Mouse (Mus musculus) liver, adult 2 months (tissue): ENCODE results near the gene Sept12. TPM values are rescaled to one million over a fixed set of nuclear protein-coding genes. Genes with fewer than 3 reads are reported as not detected.
A peak's percentile ranks its signal among the peaks of the same experiment; 100 is the strongest.

Experiments
- DNase-seq: peaks from one replicate; pipeline ENCODE4 v3.0.0-alpha.2; 2011; ENCODE audit warnings: low read depth, low spot score; ENCODE audit errors: extremely low read depth
- H3K27ac ChIP-seq: fragments of 200-500 bp; replicated peaks from 2 replicates; pipeline ENCODE4 v1.5.1; 2012; ENCODE audit warnings: low read depth, mild to moderate bottlenecking, control low read depth, inconsistent platforms, low read length; ENCODE audit not compliant: insufficient read depth
- H3K27me3 ChIP-seq: fragments of 200-500 bp; 2 replicates; pipeline ENCODE4 v1.6.1; 2012; ENCODE audit warnings: mild to moderate bottlenecking, moderate library complexity, low read length, inconsistent platforms; ENCODE audit not compliant: control insufficient read depth, insufficient read depth
- H3K36me3 ChIP-seq: fragments of 200-500 bp; 2 replicates; pipeline ENCODE4 v1.6.1; 2012; ENCODE audit warnings: low read length, inconsistent platforms; ENCODE audit not compliant: control insufficient read depth, insufficient read depth
- H3K4me1 ChIP-seq: fragments of 200-500 bp; 2 replicates; pipeline ENCODE4 v1.6.1; 2011; ENCODE audit warnings: low read length; ENCODE audit not compliant: control insufficient read depth, insufficient read depth
- H3K4me3 ChIP-seq: fragments of 200-500 bp; 2 replicates; pipeline ENCODE4 v1.5.1; 2011; ENCODE audit warnings: low read depth, mild to moderate bottlenecking, control low read depth, low read length, moderate library complexity; ENCODE audit not compliant: insufficient read depth
- H3K79me2 ChIP-seq: fragments of 200-500 bp; 2 replicates; pipeline ENCODE4 v1.6.1; 2012; ENCODE audit warnings: inconsistent platforms, mild to moderate bottlenecking, low read length, moderate library complexity; ENCODE audit not compliant: control insufficient read depth, insufficient read depth
- H3K9ac ChIP-seq: fragments of 200-500 bp; 2 replicates; pipeline ENCODE4 v1.6.1; 2012; ENCODE audit warnings: low read depth, mild to moderate bottlenecking, control low read depth, inconsistent platforms, low read length
- CTCF ChIP-seq: fragments of 200-500 bp; IDR thresholded peaks from 2 replicates; pipeline ENCODE4 v1.5.1; 2011; ENCODE audit warnings: low read depth, low read length, control low read depth
- POLR2A ChIP-seq: fragments of 200-500 bp; IDR thresholded peaks from 2 replicates; pipeline ENCODE4 v1.6.1; 2011; ENCODE audit warnings: low read length, control low read depth; ENCODE audit not compliant: insufficient read depth; ENCODE audit errors: extremely low read depth
- WGBS: fragments of 180-500 bp; shearing (Covaris S2); methylation state at CpG from one replicate; pipeline ENCODE4 v1.1.7; 2018; 5-methylcytosine and 5-hydroxymethylcytosine counted together
- polyA plus RNA-seq: library from polyadenylated mRNA; depleted of rRNA; stranded (reverse); fragments of >200 nt; gene quantifications from 2 replicates; pipeline ENCODE4 v1.2.3, GENCODE M21; 2012
- total RNA-seq: library from RNA; depleted of rRNA; stranded (reverse); fragments of >200 nt; gene quantifications from 2 replicates; pipeline ENCODE4 v1.2.3, GENCODE M21; 2014

Sept12 gene
- total and polyA plus RNA-seq, 2 experiments = not detected

DNA sequence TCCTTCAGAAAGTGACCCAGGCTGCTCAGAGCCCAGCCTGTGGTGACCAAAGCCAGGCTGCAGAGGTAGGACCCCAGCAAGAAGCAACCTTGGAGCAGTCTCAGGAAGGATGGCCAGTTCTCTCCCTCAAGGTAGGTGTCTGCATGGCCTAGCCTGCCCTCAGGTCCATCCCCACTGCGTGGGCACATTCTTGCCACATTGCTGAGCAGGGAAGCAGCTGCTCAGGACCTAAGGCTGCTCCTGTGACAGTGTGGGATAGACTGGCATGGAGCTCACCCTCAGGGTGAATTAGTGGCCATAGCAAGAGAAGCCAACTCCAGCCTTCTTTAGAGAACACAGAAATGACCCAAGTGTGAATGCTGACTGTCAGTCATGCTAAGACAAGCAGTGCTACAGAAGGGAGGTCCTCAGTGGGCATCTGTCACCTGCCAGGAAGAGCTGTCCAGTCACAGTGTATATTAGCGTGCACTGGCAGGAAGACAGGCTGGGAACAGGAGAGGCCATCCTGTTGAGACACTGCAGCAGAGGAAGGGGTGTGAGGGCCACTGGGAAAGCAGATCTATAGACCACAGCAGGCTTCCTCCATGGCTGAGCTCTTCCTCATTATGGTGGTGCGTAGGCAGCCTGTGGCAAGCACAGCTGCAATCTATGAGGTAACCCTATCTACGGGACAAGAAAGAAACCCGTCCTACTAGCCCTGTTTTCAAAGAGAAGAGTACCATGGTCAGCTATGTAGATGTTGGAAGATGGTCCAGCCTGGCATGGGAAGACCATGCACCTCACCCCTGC, 28.4 kb downstream of the Sept12 start:
- H3K4me3 ChIP-seq = no peak overlapping the region
- 86% methylated on average over 5 of the region's 5 CpGs for WGBS
- peaks cover 3% of the 10 kb centered on the region; the same call in 1 of the 2 replicates for H3K4me1 ChIP-seq
- no peaks in the 10 kb centered on the region for H3K79me2 ChIP-seq
- H3K27ac ChIP-seq = no peak overlapping the region
- no peaks in the 10 kb centered on the region for H3K27me3 ChIP-seq
- H3K9ac ChIP-seq = no peak overlapping the region
- H3K36me3 ChIP-seq = no peaks in the 10 kb centered on the region
- DNase-seq = no peak
- TF ChIP-seq POLR2A = no peak
- TF ChIP-seq CTCF = no peak

DNA sequence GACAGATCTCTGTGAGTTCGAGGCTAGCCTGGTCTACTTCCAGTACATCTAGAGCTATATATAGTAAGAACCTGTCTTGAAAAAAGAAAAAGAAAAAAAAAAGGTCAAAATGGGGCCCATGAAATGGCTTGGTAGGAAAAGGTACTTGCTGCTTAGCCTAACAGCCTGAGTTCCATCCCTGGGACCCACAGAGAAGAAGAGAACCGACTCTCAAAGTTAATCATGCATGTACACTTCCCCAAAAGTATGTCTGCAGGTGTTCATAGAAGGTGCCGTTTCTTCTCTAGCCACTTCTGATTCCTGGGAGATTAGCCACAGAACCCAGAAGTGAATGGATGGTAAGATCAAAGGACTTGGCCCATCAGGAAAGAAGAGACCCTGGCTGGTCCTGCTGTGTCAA, 29.2 kb downstream of the Sept12 start:
- peaks cover 4% of the 10 kb centered on the region; the same call in 1 of the 2 replicates for H3K4me1 ChIP-seq
- peaks cover 4% of the 10 kb centered on the region; the same call in 1 of the 2 replicates for H3K79me2 ChIP-seq

DNA sequence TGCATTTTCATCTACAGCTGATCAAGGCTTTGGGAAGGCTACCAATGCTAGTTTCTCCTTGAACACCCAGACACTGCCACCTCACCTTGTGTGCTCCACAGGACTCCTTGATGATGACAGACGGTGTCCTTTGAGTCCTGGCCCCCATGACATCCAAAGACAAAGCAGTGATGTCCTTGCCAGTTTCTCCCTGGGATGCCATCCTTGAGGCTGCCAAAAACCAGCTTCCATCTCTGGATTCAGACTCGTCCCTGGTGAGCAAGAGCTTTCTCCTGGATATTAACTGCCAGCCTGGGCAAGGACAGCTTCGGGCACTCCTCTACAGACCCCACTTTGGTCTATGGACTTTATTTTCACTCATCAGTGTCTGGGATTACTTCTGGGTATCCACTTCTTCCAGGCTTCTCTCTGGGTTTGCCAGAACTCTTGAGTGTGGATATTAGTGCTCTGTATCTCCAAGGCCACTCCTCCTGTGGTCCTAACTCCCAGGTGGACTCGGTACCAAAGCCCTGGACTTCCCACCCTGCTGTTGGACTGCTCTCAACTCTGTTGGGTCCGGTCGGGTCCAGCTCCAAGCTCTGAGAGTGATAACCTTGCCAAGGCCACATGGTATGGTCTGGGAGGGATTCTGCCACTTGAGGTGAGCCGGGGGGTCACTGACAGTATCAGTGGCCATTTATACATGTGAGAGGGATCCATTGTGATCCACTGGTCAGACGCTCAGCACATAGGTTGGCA, 32.1 kb downstream of the Sept12 start:
- Histone ChIP-seq H3K27me3 (no peaks in the 10 kb centered on the region), H3K4me1 (peaks cover 9% of the 10 kb centered on the region; the same call in 1 of the 2 replicates), H3K79me2 (peaks cover 12% of the 10 kb centered on the region; the same call in 1 of the 2 replicates), H3K4me3 (no peak overlapping the region), H3K9ac (no peak overlapping the region), H3K36me3 (no peaks in the 10 kb centered on the region), H3K27ac (no peak overlapping the region)
- no peak for DNase-seq
- no peak for TF ChIP-seq CTCF
- no peak for TF ChIP-seq POLR2A
- 92% methylated on average over 8 of the region's 8 CpGs for WGBS

More for the DNA sequence above, 29.2 kb downstream of the Sept12 start:
- Histone ChIP-seq H3K36me3 (no peaks in the 10 kb centered on the region), H3K27ac (no peak overlapping the region), H3K9ac (no peak overlapping the region), H3K27me3 (no peaks in the 10 kb centered on the region), H3K4me3 (no peak overlapping the region)
- TF ChIP-seq CTCF (no peak), POLR2A (no peak)
- no peak for DNase-seq
- 86% methylated on average over 3 of the region's 3 CpGs for WGBS

DNA sequence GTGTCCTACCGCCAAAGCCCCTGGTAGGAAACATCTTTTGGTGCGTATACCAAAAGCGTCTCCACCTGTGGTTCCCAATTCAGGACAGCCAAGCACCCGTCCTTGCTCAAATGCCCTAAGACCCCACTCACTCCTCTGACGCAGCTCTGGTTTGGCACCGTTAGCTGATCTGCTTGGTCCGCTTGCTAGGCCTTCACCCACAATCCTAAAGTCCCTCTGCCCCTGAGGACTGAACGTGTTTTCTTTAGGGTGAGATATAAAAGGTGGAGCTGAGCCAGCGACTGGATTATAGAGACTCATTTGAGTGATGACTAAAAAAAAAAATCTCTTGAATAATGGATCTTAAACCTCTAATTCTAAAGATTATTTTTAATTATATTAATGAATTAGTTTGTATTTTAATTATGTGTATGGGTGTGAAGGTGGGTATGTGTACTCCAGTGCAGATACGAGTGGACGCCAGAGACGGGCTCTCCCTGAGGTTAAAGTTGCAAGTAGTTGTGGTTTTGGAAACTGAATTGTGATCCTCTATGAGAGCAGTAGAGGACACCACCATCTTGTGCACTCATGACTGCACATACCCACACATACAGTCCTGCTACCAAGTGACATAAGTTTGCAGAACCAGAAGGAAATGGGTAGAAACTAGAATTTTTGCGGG, 32.8 kb downstream of the Sept12 start:
- Histone ChIP-seq H3K27me3 (no peaks in the 10 kb centered on the region), H3K9ac (peak overlapping the region; percentile 63), H3K27ac (peak overlapping the region; percentile 37), H3K36me3 (no peaks in the 10 kb centered on the region), H3K4me3 (peak overlapping the region; percentile 80), H3K4me1 (peaks cover 9% of the 10 kb centered on the region; the same call in 1 of the 2 replicates), H3K79me2 (peaks cover 17% of the 10 kb centered on the region)
- WGBS = 24% methylated on average over 13 of the region's 13 CpGs
- TF ChIP-seq POLR2A = no peak
- no peak for TF ChIP-seq CTCF
- DNase-seq = no peak

DNA sequence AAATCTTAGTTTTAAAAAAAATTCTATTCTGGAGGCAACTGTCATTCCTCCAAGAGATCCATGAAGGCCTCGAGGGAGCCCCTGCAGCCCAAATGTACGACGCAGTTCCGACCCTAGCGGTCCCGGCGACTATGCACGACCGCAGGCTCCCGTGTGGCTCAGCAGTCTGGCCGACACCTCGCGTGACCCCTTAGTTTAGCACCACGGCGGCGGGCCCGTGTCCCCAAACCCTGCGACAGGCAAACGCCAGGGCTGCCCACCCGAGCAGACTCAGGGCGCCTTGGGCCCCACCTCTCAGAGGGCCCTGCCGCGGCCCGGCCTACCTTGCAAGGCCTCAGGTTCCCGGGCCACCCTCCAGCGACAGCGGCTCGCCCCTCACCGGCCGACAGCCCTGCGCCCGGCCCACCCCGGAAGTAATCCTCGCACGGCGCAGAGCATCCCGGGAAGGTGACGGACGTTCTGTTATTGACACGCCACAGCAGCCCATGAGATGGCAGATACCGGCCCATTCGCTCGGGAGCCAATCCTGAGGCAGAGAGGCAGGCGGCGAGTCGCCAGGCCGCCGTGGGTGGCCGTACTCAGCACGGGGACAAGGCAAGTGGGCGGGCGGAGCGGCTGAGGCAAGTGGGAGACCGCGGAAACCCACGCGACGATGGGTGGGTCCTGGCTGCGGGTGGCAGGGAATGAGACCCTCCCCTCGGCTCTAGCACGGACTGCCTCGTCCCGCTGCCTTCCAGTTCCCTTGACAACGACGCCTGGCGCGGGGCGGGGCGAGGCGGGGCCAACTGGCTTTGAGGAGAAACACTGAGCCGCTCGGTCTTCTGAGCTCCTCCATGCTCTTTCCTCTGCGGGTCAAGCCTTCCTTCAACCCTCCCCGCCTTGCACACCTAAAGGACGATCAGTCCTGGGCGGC, 33.6 kb downstream of the Sept12 start, which contains the start of gene Anks3:
Gene Anks3, minus strand, starts transcription at position 409 of the 913 bp plus-strand sequence.
- no peaks in the 10 kb centered on the region for H3K36me3 ChIP-seq
- WGBS = under 1% methylated on average over 72 of the region's 76 CpGs
- peak within 1 kb of the TSS; percentile 85 for H3K9ac ChIP-seq
- H3K27me3 ChIP-seq = no peaks in the 10 kb centered on the region
- H3K4me3 ChIP-seq = peak within 1 kb of the TSS; percentile 80
- peaks cover 17% of the 10 kb centered on the region for H3K79me2 ChIP-seq
- peaks cover 9% of the 10 kb centered on the region; the same call in 1 of the 2 replicates for H3K4me1 ChIP-seq
- peak within 1 kb of the TSS; percentile 37 for H3K27ac ChIP-seq
- peak; percentile 93 for DNase-seq
- TF ChIP-seq CTCF = no peak
- TF ChIP-seq POLR2A = peak; percentile 66; the same call in 1 of the 2 replicates
